Comparison of ENCODE assay signal across 14 mouse cellular contexts in genomic region chr4:59278410-59278809, GRCm38 (mm10).
A peak's percentile ranks its signal among the peaks of the same experiment; 100 is the strongest.
DNase-seq lines count a peak whose midpoint lies in the region; ATAC-seq and TF ChIP-seq lines count a peak whose summit lies in the region.
"Had no signal": no experiment of that assay in that cellular context is flagged by ENCODE, and none has a peak within 500 bp of the region (broad histone marks: within the 10 kb centered on the region; RNA-seq: fewer than 3 reads in every experiment).

No protein-coding gene starts in this region.

- no peak overlapping the region for H3K9ac ChIP-seq in liver, postnatal 0 days (replicated peaks)
- H3K9ac ChIP-seq: embryonic facial prominence, embryonic 13.5 days; heart, embryonic 15.5 days; limb, embryonic 12.5 days; neural tube, embryonic 13.5 days had no signal

- no peak for ATAC-seq in liver, postnatal 0 days
- ATAC-seq: hindbrain, postnatal 0 days had no signal

- H3K4me2 ChIP-seq in liver, postnatal 0 days (ENCODE audit: low read depth, low read length), result 0 out of 2 replicates have a peak overlapping the region, but pooled peaks have one; percentile 2
- H3K4me2 ChIP-seq: embryonic facial prominence, embryonic 13.5 days; heart, embryonic 15.5 days; limb, embryonic 12.5 days; neural tube, embryonic 13.5 days had no signal

- WGBS in liver, postnatal 0 days (ENCODE audit: insufficient replicate concordance), result 64% methylated on average over 7 of the region's 7 CpGs

- H3K9me3 ChIP-seq in liver, postnatal 0 days (ENCODE audit: low read length), result no peaks in the 10 kb centered on the region
- H3K9me3 ChIP-seq: embryonic facial prominence, embryonic 13.5 days; heart, embryonic 15.5 days; limb, embryonic 12.5 days; neural tube, embryonic 13.5 days had no signal

- no peak overlapping the region for H3K27ac ChIP-seq in liver, postnatal 0 days (ENCODE audit: low read depth)
- H3K27ac ChIP-seq: embryonic facial prominence, embryonic 13.5 days; heart, embryonic 15.5 days; hindbrain, postnatal 0 days; limb, embryonic 12.5 days; neural tube, embryonic 13.5 days had no signal

- peaks cover 23% of the 10 kb centered on the region for H3K4me1 ChIP-seq in liver, postnatal 0 days (ENCODE audit: insufficient read depth)
- H3K4me1 ChIP-seq: limb, embryonic 12.5 days; neural tube, embryonic 13.5 days had no signal

- H3K27me3 ChIP-seq in liver, postnatal 0 days (ENCODE audit: insufficient read depth, low read length), result no peaks in the 10 kb centered on the region
- no peaks in the 10 kb centered on the region for H3K27me3 ChIP-seq in splenic B cell, adult 2 months (ENCODE audit: control insufficient read depth, insufficient read depth, low read length, poor library complexity, severe bottlenecking)
- H3K27me3 ChIP-seq: embryonic facial prominence, embryonic 13.5 days; heart, embryonic 15.5 days; limb, embryonic 12.5 days; neural tube, embryonic 13.5 days had no signal

- H3K4me3 ChIP-seq in liver, postnatal 0 days (ENCODE audit: low read depth, low read length), result no peak overlapping the region
- H3K4me3 ChIP-seq: embryonic facial prominence, embryonic 13.5 days; heart, embryonic 15.5 days; limb, embryonic 12.5 days; neural tube, embryonic 13.5 days had no signal

- peak; percentile 91 for DNase-seq in CD4-positive, CD25-positive, alpha-beta regulatory T cell, adult 2 months (ENCODE audit: low read depth, low spot score)
- DNase-seq in c-Kit-negative CD71-positive TER-119-positive erythroid progenitor cells, embryonic 14.5 days (ENCODE audit: low read depth, low spot score), result peak; percentile 27
- peak; percentile 61 for DNase-seq in liver, postnatal 0 days
- DNase-seq in splenic B cell, adult 2 months (ENCODE audit: low read depth, low spot score), result peak; percentile 31
- no peak for DNase-seq in cerebellum, adult 18-20 months
- no peak for DNase-seq in gastrocnemius, postnatal 25 days
- no peak for DNase-seq in embryo, embryonic 11 days
- DNase-seq in ovary, postnatal 36 days (ENCODE audit: low spot score), result no peak
- DNase-seq: cerebellum, adult 11 months had no signal

- TF ChIP-seq CTCF in liver, postnatal 0 days (IDR thresholded peaks at IDR 0.05; ENCODE audit: low read depth), result peak; percentile 46

- no peaks in the 10 kb centered on the region for H3K36me3 ChIP-seq in liver, postnatal 0 days (replicated peaks; ENCODE audit: insufficient read depth, low read length)
- H3K36me3 ChIP-seq in splenic B cell, adult 2 months (ENCODE audit: control insufficient read depth, insufficient read depth, low read length, poor library complexity, severe bottlenecking), result no peaks in the 10 kb centered on the region; the same call in 1 of the 2 replicates
- H3K36me3 ChIP-seq: embryonic facial prominence, embryonic 13.5 days; heart, embryonic 15.5 days; limb, embryonic 12.5 days; neural tube, embryonic 13.5 days had no signal

- no peak for TF ChIP-seq EP300 in liver, postnatal 0 days (IDR thresholded peaks at IDR 0.05; ENCODE audit: low read depth)

Comparison
In these comparisons a context has a peak if more than half of its experiments do, and no peak if none do; other contexts are left out.
1. DNase-seq: peak in CD4-positive, CD25-positive, alpha-beta regulatory T cell, adult 2 months (single experiment), c-Kit-negative CD71-positive TER-119-positive erythroid progenitor cells, embryonic 14.5 days (single experiment), liver, postnatal 0 days (single experiment) and splenic B cell, adult 2 months (single experiment); none in cerebellum, adult 18-20 months (0 of 2), gastrocnemius, postnatal 25 days (single experiment), embryo, embryonic 11 days (single experiment) and ovary, postnatal 36 days (single experiment).